Mouse (Mus musculus) limb, embryonic 15.5 days (tissue): ENCODE measurements at regions not wholly inside any gene's neighbourhood (a gene's known extent, or its start where the extent isn't known, plus 50 kb on each side); places are given as distances from the start of the nearest gene placed in this dataset.

Experiments
- ATAC-seq: fragments of 200-750 bp; cut with Nextera tagmentation; 2 replicates; pipeline ENCODE4 v1.8.0; 2017; ENCODE audit warnings: low read depth, moderate TSS enrichment; ENCODE audit not compliant: insufficient number of reproducible peaks, low FRiP score, low TSS enrichment
- H3K27ac ChIP-seq: fragments of 300-500 bp; sonication (generic); 2 replicates; pipeline ENCODE4 v1.5.1; 2015; ENCODE audit warnings: moderate library complexity, mild to moderate bottlenecking, inconsistent platforms
- H3K27me3 ChIP-seq: fragments of 300-500 bp; sonication (generic); 2 replicates; pipeline ENCODE4 v1.6.1; 2015; ENCODE audit warnings: inconsistent platforms
- H3K36me3 ChIP-seq: fragments of 300-500 bp; sonication (generic); 2 replicates; pipeline ENCODE4 v1.6.1; 2015; ENCODE audit warnings: inconsistent platforms
- H3K4me1 ChIP-seq: fragments of 300-500 bp; sonication (generic); 2 replicates; pipeline ENCODE4 v1.6.1; 2015; ENCODE audit warnings: inconsistent platforms
- H3K4me2 ChIP-seq: fragments of 300-500 bp; sonication (generic); 2 replicates; pipeline ENCODE4 v1.6.1; 2015; ENCODE audit warnings: mild to moderate bottlenecking, inconsistent platforms
- H3K4me3 ChIP-seq: fragments of 300-500 bp; sonication (generic); 2 replicates; pipeline ENCODE4 v1.5.1; 2015; ENCODE audit warnings: mild to moderate bottlenecking, inconsistent platforms
- H3K9ac ChIP-seq: fragments of 300-500 bp; sonication (generic); 2 replicates; pipeline ENCODE4 v1.6.1; 2015; ENCODE audit warnings: inconsistent platforms
- H3K9me3 ChIP-seq: fragments of 300-500 bp; sonication (generic); 2 replicates; pipeline ENCODE4 v1.6.1; 2016; ENCODE audit warnings: inconsistent platforms
- WGBS: fragments of 180-500 bp; shearing (Covaris S2); methylation state at CpG from one replicate; pipeline ENCODE4 v1.1.7; 2015; 5-methylcytosine and 5-hydroxymethylcytosine counted together

GRCm38 (mm10) chr16:74582645-74583423, 171.2 kb upstream of the Robo2 start:
- no peaks in the 10 kb centered on the region for H3K36me3 ChIP-seq
- H3K4me1 ChIP-seq, result no peaks in the 10 kb centered on the region
- WGBS, result 83% methylated on average over 4 of the region's 4 CpGs
- H3K4me3 ChIP-seq, result no peak overlapping the region
- no peak overlapping the region for H3K27ac ChIP-seq
- H3K27me3 ChIP-seq, result no peaks in the 10 kb centered on the region
- H3K9ac ChIP-seq, result no peak overlapping the region
- H3K9me3 ChIP-seq, result no peaks in the 10 kb centered on the region
- H3K4me2 ChIP-seq, result no peak overlapping the region
- ATAC-seq, result no peak

DNA sequence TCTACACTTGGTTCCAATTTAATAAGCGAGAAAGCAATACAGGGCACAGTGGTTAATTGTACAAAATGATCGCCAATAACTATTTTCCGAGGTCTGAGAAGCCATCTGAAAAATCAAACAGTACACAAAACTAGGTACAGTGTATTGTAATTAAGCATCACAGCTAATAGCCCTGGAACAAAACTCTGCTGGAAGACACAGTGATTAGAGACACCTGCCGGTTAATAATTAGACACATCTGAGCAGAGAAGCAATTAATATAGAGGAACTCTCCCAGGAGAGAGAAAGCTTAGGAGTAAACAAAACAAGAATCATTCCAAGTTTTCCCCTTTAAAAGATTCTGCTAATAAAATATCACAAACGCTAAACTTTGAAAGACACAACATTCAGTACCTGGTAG, 136.7 kb upstream of the Robo2 start:
- H3K4me2 ChIP-seq, result no peak overlapping the region
- H3K4me1 ChIP-seq, result no peaks in the 10 kb centered on the region
- H3K27me3 ChIP-seq, result no peaks in the 10 kb centered on the region
- no peak for ATAC-seq
- H3K9ac ChIP-seq, result no peak overlapping the region
- H3K4me3 ChIP-seq, result no peak overlapping the region
- no peaks in the 10 kb centered on the region for H3K9me3 ChIP-seq
- no peak overlapping the region for H3K27ac ChIP-seq
- WGBS, result 39% methylated on average over 5 of the region's 5 CpGs
- H3K36me3 ChIP-seq, result no peaks in the 10 kb centered on the region

- ATAC-seq, result no peak
- H3K4me3 ChIP-seq, result no peak overlapping the region
- no peak overlapping the region for H3K4me2 ChIP-seq
Observed at GRCm38 (mm10) chr16:74530531-74530930, 118.9 kb upstream of the Robo2 start.

DNA sequence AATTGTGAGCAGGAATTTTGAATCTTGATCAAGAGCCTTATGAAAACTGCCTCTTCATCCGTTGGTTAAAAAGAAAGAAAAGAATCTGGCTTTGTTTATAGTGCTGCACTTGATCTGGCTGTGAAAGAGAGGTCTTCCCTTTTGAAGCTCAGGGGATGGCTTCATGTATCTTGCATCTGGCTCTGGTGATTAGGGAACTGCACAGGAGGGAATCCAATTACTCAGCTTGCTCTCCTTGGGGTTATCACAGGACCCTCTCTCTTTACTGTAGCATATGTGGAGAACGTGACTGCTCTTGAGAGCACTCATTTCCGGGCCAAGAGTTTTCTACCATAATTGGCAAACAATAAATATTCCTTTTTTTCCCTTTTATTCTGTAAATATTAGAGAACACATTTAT, 116.6 kb upstream of the Robo2 start:
- no peaks in the 10 kb centered on the region for H3K27me3 ChIP-seq
- H3K4me3 ChIP-seq, result no peak overlapping the region
- no peak overlapping the region for H3K27ac ChIP-seq
- 30% methylated on average over 3 of the region's 3 CpGs for WGBS
- no peaks in the 10 kb centered on the region for H3K36me3 ChIP-seq
- no peaks in the 10 kb centered on the region for H3K9me3 ChIP-seq
- H3K9ac ChIP-seq, result no peak overlapping the region
- no peak overlapping the region for H3K4me2 ChIP-seq
- no peak for ATAC-seq
- peaks cover 3% of the 10 kb centered on the region; the same call in 1 of the 2 replicates for H3K4me1 ChIP-seq

More at GRCm38 (mm10) chr16:74530531-74530930, 118.9 kb upstream of the Robo2 start:
- Histone ChIP-seq H3K27me3 (no peaks in the 10 kb centered on the region), H3K9me3 (no peaks in the 10 kb centered on the region), H3K9ac (no peak overlapping the region), H3K4me1 (peaks cover 3% of the 10 kb centered on the region; the same call in 1 of the 2 replicates), H3K27ac (no peak overlapping the region), H3K36me3 (no peaks in the 10 kb centered on the region)
- WGBS, result 57% methylated on average over 2 of the region's 2 CpGs

- H3K4me1 ChIP-seq, result peaks cover 3% of the 10 kb centered on the region; the same call in 1 of the 2 replicates
- H3K9me3 ChIP-seq, result no peaks in the 10 kb centered on the region
- no peak overlapping the region for H3K9ac ChIP-seq
- no peaks in the 10 kb centered on the region for H3K27me3 ChIP-seq
- no peak overlapping the region for H3K4me3 ChIP-seq
- peak; percentile 61; the same call in 1 of the 2 replicates for ATAC-seq
- H3K36me3 ChIP-seq, result no peaks in the 10 kb centered on the region
- no peak overlapping the region for H3K4me2 ChIP-seq
- 15% methylated on average over 1 of the region's 1 CpGs for WGBS
- H3K27ac ChIP-seq, result no peak overlapping the region
Observed at GRCm38 (mm10) chr16:74526521-74526920, 114.9 kb upstream of the Robo2 start.

DNA sequence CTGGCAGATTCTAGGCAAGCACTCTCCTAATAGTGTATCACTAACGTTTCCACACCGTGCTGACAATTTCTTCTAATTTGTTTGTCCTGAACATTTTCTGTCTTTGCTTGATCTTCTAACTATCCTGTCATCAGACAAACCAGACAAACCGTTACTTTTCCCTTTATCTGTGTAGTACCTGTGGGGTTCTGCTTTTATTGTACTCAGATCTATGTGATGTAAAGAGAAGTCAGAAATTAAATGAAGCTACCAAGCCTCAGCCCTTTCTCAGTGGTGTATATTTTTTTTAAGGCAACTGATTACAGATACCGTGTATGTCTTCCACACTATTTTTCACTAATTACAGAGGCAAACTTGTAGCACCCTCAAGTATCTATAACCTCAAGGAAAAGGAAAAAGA, 108.9 kb upstream of the Robo2 start:
- H3K4me2 ChIP-seq, result no peak overlapping the region
- no peaks in the 10 kb centered on the region for H3K36me3 ChIP-seq
- WGBS, result 79% methylated on average over 4 of the region's 4 CpGs
- H3K9ac ChIP-seq, result no peak overlapping the region
- no peaks in the 10 kb centered on the region for H3K4me1 ChIP-seq
- H3K4me3 ChIP-seq, result no peak overlapping the region
- no peak overlapping the region for H3K27ac ChIP-seq
- H3K9me3 ChIP-seq, result no peaks in the 10 kb centered on the region
- ATAC-seq, result no peak
- no peaks in the 10 kb centered on the region for H3K27me3 ChIP-seq

GRCm38 (mm10) chr16:74517888-74518287, 106.3 kb upstream of the Robo2 start:
- Histone ChIP-seq H3K9me3 (no peaks in the 10 kb centered on the region), H3K36me3 (no peaks in the 10 kb centered on the region), H3K27me3 (no peaks in the 10 kb centered on the region), H3K27ac (no peak overlapping the region), H3K9ac (no peak overlapping the region), H3K4me2 (no peak overlapping the region), H3K4me1 (no peaks in the 10 kb centered on the region), H3K4me3 (no peak overlapping the region)
- no peak for ATAC-seq
- 76% methylated on average over 1 of the region's 1 CpGs for WGBS

DNA sequence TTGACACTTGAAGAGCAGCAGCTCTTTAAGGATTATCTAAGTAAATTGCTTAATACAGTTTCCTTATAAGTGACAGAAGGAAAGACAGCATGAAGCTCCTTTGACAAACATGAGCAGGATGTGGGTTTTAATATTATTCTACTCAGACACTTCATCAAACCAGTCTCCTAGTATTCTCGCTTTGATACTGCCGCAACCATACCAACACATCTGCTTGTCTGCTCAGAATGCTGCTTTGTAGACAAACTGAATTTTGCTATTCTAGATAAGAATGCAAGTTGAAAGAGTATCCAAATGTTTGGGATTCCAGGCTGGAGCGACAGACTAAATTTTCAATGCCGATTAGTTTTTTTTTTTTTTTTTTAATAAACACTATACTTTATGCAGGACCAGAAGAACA, 105.7 kb upstream of the Robo2 start:
- WGBS, result 84% methylated on average over 4 of the region's 4 CpGs
- ATAC-seq, result no peak
- no peaks in the 10 kb centered on the region for H3K36me3 ChIP-seq

GRCm38 (mm10) chr16:74514481-74514880, 102.9 kb upstream of the Robo2 start:
- H3K27ac ChIP-seq, result no peak overlapping the region
- no peak overlapping the region for H3K4me3 ChIP-seq
- H3K36me3 ChIP-seq, result no peaks in the 10 kb centered on the region
- H3K27me3 ChIP-seq, result no peaks in the 10 kb centered on the region
- H3K4me2 ChIP-seq, result no peak overlapping the region
- H3K4me1 ChIP-seq, result no peaks in the 10 kb centered on the region
- no peak overlapping the region for H3K9ac ChIP-seq
- H3K9me3 ChIP-seq, result no peaks in the 10 kb centered on the region
- WGBS, result 48% methylated on average over 4 of the region's 4 CpGs
- ATAC-seq, result no peak

More for the DNA sequence above, 105.7 kb upstream of the Robo2 start:
- no peak overlapping the region for H3K4me2 ChIP-seq
- H3K9ac ChIP-seq, result no peak overlapping the region
- H3K9me3 ChIP-seq, result no peaks in the 10 kb centered on the region
- no peaks in the 10 kb centered on the region for H3K27me3 ChIP-seq
- H3K27ac ChIP-seq, result no peak overlapping the region
- H3K4me1 ChIP-seq, result no peaks in the 10 kb centered on the region
- no peak overlapping the region for H3K4me3 ChIP-seq

DNA sequence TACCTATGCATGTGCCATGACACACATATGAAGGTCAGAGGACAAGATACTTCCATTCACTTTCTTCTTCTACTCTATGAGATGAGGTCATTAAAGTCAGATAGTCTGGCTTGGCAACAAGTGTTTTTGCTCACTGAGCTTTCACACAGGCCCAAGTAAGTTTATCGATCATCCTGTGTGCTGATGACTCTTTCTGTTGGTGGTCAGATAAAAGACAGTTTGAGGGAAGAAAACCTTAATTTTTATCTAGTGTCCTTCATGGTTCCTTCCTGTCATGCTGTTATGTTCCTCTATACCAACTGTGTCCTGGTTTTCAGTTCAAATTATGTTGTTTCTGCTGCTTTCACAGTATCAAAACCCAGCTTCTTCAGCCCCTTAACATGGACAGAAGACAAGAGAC, 98.8 kb upstream of the Robo2 start:
- no peaks in the 10 kb centered on the region for H3K36me3 ChIP-seq
- H3K9me3 ChIP-seq, result no peaks in the 10 kb centered on the region
- H3K4me1 ChIP-seq, result no peaks in the 10 kb centered on the region
- 96% methylated on average over 1 of the region's 1 CpGs for WGBS
- no peak overlapping the region for H3K27ac ChIP-seq
- H3K4me3 ChIP-seq, result no peak overlapping the region
- no peak overlapping the region for H3K9ac ChIP-seq
- H3K4me2 ChIP-seq, result no peak overlapping the region
- no peaks in the 10 kb centered on the region for H3K27me3 ChIP-seq
- no peak for ATAC-seq

- WGBS, result 83% methylated on average over 2 of the region's 2 CpGs
- H3K4me3 ChIP-seq, result no peak overlapping the region
- no peak overlapping the region for H3K27ac ChIP-seq
- H3K9ac ChIP-seq, result no peak overlapping the region
- H3K9me3 ChIP-seq, result no peaks in the 10 kb centered on the region
- H3K4me1 ChIP-seq, result no peaks in the 10 kb centered on the region
- H3K36me3 ChIP-seq, result no peaks in the 10 kb centered on the region
- ATAC-seq, result no peak
- H3K4me2 ChIP-seq, result no peak overlapping the region
- no peaks in the 10 kb centered on the region for H3K27me3 ChIP-seq
Observed at GRCm38 (mm10) chr16:74509489-74509888, 97.9 kb upstream of the Robo2 start.

GRCm38 (mm10) chr16:74506719-74507118, 95.1 kb upstream of the Robo2 start:
- 0 out of 2 replicates have a peak, but pooled peaks have one; percentile 7 for ATAC-seq
- H3K27me3 ChIP-seq, result no peaks in the 10 kb centered on the region
- H3K27ac ChIP-seq, result no peak overlapping the region

More at GRCm38 (mm10) chr16:74506719-74507118, 95.1 kb upstream of the Robo2 start:
- H3K4me2 ChIP-seq, result no peak overlapping the region
- no peaks in the 10 kb centered on the region for H3K36me3 ChIP-seq
- no peaks in the 10 kb centered on the region for H3K9me3 ChIP-seq
- H3K9ac ChIP-seq, result no peak overlapping the region
- no peaks in the 10 kb centered on the region for H3K4me1 ChIP-seq
- H3K4me3 ChIP-seq, result no peak overlapping the region
